Mouse (Mus musculus) T-helper 2 cell (primary cell): ENCODE results near the gene Zbtb33.
"Not testable (repeated sequence)": the region's sequence is repeated elsewhere in the genome, so short reads cannot be mapped to it uniquely, and the experiment has no call there.

Experiments used
- in situ Hi-C: fragments of 300-600 bp; cut with MboI, MseI; formaldehyde crosslinking; loops from one replicate; pipeline ENCODE4 v1.15.1; 2025; ENCODE audit warnings: high pct_unique_total_duplicates

The Zbtb33 gene

DNA sequence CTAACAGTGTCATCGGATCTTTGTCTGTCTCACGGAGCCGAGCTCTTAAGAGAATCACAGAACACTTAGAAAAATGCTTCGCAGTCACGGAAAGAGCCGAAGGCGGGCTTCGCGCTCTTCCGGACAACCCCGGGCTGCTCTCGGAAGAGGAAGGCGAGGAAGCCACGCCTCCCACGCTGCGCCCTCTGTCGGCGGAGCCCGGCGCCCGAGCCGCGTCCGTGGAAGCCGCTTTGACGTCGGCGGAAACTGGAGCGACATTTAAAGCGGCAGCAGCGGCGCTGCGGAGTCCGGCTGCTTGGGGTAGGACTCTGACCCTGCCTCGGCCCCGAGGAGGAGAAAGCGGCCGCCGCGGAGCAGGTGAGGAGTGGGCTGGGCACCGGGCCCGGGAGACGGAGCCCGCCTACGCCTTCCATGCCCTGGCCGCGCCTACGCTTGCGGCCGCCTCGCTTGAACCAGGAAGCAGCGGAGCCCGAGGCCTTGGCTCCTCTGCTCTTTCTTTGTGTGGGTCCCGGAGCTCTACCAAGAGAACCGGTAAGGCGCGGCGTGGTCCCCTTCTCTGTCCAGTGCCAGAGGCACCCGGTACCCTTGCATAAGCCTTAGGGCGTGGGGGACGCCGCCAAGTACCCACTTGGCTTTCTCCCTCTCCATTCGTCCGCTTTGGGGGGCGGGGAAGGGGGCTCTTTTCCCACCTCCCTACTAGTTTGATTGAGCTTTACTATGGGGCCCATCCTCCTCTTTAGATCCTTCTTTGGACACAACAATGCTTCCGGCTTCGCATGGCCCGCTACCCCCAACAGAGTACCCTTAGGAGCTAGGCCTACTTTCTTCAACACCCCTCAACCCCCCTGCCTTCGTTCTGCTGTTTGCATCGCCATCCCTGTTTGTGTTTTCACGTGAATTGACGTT, at the start of gene Zbtb33:
TSS of gene Zbtb33 (plus strand) at position 242 of the 906 bp plus-strand sequence.
- in situ Hi-C loops, result no loop called here

DNA sequence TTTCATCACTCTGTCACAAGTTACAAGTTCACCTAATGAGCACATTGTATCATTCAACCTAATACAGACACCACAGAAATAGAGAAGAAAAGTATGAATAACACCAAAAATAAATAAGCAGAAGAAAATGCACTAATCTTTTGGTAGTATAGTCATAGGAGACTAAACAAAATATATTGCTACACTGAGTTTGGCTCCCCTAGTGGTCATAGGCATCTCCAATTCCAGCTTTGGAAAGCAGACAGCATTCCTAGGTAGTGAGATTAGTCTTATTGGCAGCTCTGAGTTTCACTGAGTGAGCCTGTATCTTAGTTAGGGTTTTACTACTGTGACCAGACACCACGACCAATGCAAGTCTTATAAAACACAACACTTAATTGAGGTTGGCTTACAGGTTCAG, 30.5 kb upstream of the Zbtb33 start:
- in situ Hi-C loops, result no loop called here

DNA sequence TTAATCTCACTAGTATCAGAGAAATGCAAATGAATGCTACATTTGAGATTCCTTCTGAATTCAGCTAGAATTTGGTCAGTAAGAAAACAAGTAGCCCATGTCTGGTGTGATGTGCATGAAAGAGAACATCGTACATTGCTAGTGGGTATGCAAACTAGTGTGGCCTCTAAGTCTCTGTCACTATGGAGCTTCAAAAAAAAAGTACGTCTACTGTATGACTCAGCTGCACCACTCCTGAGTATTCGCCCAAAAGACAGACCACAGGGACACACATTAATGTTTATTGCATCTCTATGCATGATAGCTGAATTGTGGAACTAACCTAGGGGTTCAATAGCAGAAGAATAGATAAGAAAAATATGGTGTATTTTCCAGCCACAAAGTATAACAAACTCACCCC, 24.3 kb upstream of the Zbtb33 start:
- in situ Hi-C loops, result no loop called here

DNA sequence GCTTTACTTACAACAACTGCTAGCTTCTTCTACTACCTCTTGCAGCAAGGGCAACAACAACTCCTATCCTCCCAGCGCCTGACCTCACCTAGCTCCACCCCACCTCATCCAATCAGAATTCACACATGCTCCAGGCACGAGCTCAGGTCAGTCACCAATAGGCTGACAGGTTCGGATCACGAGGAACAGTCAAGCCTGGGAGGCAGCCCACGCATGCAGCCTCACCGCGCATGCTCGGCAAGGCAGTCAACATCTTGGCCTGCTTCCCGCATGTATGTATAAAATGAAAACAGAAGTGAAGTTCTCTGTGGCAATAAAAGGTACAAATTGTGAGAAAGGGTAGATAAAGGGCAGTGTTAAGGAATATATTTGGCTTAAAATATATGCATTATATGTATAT, 23.5 kb upstream of the Zbtb33 start:
- in situ Hi-C loops, result no loop called here

DNA sequence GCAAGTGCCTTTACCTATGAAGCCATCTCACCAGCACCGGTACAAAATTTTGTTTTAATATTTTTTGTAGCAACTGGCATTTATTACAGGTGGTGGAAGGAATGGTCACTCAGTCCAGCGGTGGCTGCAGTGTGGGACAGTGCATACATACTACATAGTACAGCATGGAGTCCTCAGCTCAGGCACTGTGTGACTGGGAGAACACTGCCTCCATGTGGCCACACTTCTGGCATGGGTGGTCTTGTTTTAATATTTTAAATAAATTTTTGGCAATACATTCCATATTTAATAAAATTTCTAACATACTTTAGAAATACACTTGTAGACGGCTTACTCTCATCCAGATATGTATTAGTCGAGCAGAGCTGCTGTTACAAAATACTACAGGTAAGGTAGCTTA, 23.0 kb upstream of the Zbtb33 start:
- in situ Hi-C loops, result no loop called here

DNA sequence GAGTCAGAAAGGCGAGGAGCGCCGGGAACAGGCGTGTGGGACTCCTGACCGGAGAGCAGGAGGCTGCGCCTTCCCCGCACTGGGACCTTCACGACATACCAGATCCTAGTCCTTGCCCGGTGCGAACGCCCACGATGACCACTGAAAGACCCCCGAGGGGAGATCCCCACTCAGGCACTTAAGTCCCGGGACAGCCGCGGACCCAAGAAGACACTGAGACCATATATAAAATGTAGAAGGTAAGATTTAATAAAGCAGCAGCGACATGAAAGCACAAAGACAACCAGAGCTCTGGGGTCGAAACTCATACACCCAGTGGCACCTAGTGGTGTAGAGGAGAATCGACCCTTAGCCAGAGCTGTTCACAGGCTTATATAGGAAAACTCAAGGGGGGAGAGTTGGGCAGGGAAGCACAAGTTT, 9.7 kb upstream of the Zbtb33 start:
- in situ Hi-C loops, result not testable (repeated sequence)

DNA sequence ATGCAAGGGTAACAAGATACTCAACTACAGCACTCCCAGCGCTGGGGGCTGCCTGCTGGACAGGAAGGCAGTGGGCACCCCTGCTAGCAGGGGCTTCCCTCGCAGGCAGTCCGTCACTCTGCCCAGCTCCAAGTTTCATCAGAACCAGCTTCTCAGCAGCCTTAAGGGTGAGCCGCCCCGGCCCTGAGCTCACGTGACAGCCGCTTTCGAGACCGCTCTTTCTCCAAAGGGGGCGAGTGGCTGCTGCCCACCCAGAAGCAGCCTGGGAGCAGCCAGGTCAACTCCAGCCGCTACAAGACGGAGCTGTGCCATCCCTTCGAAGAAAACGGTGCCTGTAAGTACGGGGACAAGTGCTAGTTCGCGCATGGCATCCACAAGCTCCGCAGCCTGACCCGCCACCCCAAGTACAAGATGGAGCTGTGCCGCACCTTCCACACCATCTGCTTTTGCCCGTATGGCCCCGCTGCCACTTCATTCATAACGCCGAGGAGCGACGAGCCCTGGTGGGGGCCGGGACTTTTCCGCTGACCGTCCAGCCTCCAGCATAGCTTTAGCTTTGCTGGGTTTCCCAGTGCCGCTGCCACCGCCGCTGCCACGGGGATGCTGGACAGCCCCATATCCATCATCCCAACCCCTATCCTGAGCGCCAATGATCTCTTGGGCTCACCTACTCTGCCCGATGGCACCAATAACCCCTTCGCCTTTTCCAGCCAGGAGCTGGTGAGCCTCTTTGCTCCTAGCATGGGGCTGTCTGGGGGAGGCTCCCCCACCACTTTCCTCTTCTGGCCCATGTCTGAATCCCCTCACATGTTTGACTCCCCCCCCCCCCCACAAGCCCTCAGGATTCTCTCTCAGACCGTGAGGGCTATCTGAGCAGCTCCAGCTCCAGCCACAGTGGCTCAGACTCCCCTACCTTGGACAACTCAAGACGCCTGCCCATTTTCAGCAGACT, 8.7 kb upstream of the Zbtb33 start:
- in situ Hi-C loops, result no loop called here

DNA sequence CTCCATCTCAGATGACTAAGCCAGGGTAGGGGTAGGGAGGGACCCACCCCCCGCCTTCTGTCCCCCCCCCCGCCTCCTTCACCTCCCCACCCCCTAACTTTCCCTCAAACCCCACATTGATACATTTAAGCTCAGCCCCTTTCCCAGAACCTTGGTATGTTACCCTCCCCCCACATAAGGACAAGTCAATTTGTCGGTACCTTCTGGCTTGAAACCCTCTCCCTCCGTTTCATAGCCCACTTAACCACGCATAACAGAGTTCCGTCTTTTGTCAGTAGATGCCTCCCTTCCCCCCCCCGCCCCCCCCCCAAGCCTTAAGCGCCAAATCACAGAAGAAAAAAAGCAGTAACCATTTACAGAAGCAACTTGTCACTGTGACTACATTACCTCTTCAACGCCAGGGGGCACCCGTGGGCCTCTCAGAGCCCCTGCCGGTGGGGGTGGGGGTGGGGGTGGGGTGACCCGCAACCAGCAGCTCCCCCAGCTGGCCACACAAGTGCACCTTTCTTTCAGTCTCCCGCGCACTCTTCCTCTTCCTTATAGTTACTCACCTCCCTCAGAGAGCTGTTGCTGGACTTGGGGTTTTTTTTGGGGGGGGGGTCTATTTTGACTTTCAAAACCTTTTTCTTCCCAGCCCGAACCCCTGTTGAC, 7.9 kb upstream of the Zbtb33 start:
- in situ Hi-C loops, result no loop called here

DNA sequence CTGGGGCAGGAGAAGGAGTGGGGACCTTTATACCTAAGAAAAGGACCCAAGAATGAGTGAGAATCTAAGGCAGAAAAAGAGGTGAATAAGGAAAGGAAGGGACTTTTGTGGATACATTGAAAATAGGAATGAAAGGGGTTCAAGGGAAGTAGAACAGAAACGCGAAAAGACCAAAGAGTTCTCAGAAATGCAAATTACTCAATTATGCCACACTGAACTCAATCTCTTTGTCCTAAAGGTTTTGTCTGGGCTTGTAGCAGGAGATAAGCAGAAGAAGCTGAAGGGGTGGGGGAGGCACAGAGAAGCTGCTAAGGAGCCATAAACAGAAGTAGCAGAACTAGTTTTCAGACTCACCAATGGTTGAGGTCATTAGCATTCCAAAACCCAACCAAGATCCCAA, 4.1 kb upstream of the Zbtb33 start:
- in situ Hi-C loops, result no loop called here

DNA sequence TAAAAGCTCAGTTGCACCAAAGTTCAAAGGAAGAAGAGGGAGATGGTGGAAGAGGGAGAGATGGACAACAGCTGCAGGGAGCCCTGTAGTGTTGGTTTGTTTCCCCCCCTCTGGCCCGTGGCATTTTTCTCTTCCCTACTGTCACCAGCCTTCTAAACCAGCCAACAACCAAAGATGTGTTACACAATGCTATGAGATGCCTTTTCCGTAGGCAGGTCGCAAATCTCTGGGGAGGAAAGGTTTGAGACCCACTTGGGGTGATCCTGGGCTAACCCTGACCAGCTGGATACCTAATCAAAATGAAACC, 818 bp downstream of the Zbtb33 start:
- in situ Hi-C loops, result no loop called here

DNA sequence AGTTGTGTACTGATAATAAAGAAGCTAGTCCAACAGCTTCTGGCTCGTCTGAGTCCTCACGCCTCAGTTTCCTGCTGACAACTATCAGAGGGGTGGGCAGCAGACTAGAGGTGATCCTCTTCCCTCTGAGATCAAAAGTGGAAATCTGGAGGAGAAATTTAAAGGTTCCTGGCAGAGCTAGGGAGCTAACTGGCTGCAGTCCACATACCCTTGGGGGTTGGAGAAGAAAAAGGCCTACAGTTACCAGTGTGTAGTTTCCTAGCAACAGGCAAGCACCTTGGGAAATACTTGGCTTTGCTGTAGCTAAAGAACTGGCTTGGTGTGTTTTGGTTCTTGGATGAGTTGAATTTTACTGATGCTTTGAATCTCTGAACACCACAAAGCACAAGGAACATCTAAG, 12.2 kb downstream of the Zbtb33 start:
- in situ Hi-C loops, result no loop called here

DNA sequence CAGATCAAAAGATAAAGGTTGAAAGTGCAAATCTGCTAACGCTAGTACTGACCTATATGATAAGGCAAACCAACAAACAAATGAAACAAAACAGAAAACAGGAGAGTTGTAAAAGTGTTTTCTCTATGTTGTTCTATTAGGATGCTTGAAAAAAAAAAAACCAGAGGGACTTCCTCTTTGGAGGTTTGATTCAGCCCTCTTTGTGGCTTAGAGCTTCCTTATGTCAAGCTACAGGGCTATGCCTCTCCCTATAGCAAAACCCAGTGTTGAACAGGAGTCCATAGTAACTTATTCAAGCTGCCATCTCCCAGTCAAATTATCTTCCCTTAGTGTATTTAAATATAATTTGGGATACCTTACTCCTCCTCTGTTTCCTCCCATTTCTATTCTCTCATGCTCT, 17.8 kb downstream of the Zbtb33 start:
- in situ Hi-C loops, result no loop called here

DNA sequence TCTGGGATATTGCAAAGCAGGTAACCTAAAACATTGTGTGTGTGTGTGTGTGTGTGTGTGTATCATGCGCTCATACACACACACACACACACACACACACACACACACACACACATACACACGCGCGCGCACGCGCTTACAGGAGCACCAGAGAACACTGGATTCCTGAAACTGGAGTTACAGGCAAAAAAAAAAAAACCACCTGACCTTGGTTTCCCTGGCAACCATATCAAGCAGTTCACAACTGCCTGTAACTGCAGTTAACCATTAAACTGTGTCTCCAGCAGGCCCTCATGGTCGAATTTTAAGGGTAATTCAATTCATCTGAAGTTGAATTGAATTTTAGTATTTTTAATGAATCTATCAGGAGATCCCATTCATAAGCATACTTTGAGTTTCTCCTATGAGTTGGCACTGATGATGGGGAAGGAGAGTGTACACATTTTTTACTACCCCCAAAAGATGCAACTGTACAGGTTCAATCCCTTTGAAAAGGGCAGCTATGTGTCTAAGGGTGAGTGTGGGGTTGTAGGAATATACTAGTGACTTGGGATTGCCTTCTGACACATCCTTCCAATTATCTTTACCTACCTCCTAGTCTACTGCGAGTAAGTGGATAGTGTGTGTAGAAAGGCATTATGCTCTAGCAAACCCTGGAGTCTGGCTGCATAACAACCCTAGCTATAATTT, 27.5 kb downstream of the Zbtb33 start:
- in situ Hi-C loops, result no loop called here

DNA sequence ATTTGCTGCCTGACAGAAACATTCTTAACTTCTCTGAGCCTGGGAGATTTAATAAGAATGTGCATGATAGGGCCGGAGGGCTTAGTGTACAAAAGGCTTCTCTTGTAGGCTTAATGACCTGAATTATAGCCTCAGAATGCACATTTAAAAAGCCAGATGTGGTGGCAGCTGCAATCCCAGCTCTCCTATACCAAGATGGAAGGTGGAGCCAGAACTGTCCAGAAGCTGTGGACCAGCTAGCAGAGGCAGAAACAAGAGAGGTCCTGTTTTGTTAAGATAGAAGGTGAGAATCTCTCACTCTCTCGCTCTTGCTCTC, 28.0 kb downstream of the Zbtb33 start:
- in situ Hi-C loops, result no loop called here

DNA sequence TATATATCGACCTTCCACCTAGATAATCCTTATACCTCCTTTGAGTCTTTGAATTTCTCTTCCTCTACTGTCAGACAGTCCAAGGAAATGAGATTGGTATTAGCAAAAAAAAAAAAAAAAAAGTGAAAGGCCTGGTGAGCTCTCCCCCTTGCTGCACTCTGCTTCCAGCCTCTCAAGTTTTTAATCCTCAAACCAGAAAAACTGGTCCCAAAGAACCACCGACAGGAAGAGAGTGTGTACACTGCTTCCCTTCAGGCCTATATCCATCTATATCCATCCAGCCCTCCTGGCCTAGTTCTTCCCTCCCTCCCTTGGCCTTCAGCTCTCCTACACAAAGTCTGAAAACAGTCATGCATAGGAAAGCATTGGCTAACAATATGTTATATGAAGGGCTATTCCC, 33.2 kb downstream of the Zbtb33 start:
- in situ Hi-C loops, result no loop called here

DNA sequence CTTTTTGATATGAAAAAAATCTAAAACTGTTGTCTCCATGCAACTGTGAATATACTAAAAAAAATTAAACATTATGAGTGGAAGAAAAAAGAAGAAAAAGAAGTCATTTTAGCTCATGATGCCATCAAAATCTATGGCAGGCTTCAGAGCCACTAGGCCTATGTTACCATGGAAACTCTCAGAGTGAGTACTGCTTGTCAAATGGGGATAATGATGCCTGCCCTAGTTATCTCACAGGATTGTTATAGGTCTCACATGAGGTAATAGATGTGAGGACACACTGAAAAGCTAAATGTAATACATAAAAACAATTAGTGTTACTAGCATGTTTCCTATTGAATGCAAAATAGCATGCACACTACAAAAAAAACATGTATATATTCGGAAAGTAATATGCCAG, 40.3 kb downstream of the Zbtb33 start:
- in situ Hi-C loops, result no loop called here

DNA sequence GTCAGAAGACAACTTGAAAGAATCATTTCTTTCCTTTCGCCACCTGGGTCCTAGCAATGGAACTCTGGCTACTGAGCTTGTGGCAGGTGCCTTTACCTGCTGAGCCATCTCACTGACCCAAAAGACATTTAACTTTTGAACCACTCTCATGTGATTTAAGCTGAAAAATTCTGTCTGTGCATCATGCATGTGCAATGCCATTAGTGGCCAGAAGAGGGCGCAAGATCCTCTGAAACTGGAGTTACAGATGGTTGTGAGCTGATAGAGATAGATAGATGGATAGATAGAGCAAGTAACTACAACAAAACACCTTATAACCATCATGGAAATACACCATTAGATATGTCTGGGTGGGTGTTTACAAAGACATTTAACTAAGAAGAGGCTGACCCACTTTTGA, 48.1 kb downstream of the Zbtb33 start:
- in situ Hi-C loops, result loop anchor here (5.0 kb wide), 1 partner anchor 190 kb away; no protein-coding TSS in a partner anchor
